Mouse (Mus musculus) heart, adult 2 months (tissue): ENCODE measurements around the gene Chst8. TPM values are rescaled to one million over a fixed set of nuclear protein-coding genes. Genes with fewer than 3 reads are reported as not detected.

Experiments
- DNase-seq, 2 experiments: peaks; one replicate each; pipeline ENCODE4 v3.0.0; 2021
- H3K27ac ChIP-seq: fragments of 200-600 bp; 2 replicates; pipeline ENCODE4 v1.8.1; 2022
- H3K27me3 ChIP-seq: fragments of 200-500 bp; 2 replicates; pipeline ENCODE4 v1.6.1; 2012; ENCODE audit warnings: mild to moderate bottlenecking, low read length, inconsistent platforms, mixed read lengths; ENCODE audit not compliant: control insufficient read depth, insufficient read depth
- H3K36me3 ChIP-seq: fragments of 200-500 bp; 2 replicates; pipeline ENCODE4 v1.6.1; 2012; ENCODE audit warnings: low read length, inconsistent platforms; ENCODE audit not compliant: control insufficient read depth, insufficient read depth
- H3K4me1 ChIP-seq: fragments of 200-500 bp; 2 replicates; pipeline ENCODE4 v1.6.1; 2011; ENCODE audit warnings: low read length; ENCODE audit not compliant: control insufficient read depth, insufficient read depth
- H3K4me3 ChIP-seq: fragments of 200-600 bp; 2 replicates; pipeline ENCODE4 v1.8.1; 2022
- H3K79me2 ChIP-seq: fragments of 200-500 bp; replicated peaks from 2 replicates; pipeline ENCODE4 v1.6.1; 2012; ENCODE audit warnings: mild to moderate bottlenecking, inconsistent platforms, low read length, moderate library complexity, mixed read lengths; ENCODE audit not compliant: control insufficient read depth, insufficient read depth
- H3K9ac ChIP-seq: fragments of 200-500 bp; 2 replicates; pipeline ENCODE4 v1.6.1; 2012; ENCODE audit warnings: low read depth, mild to moderate bottlenecking, control low read depth, inconsistent platforms, low read length, mixed read lengths
- CTCF ChIP-seq: fragments of 200-600 bp; IDR thresholded peaks from 2 replicates; pipeline ENCODE4 v1.8.1; 2022; ENCODE audit warnings: antibody characterized with exemption, mild to moderate bottlenecking, moderate library complexity
- EP300 ChIP-seq: fragments of 200-500 bp; IDR thresholded peaks from 2 replicates; pipeline ENCODE4 v1.6.1; 2011; ENCODE audit warnings: low read depth, low read length, control low read depth; ENCODE audit not compliant: insufficient read depth
- POLR2A ChIP-seq: fragments of 200-500 bp; IDR thresholded peaks from 2 replicates; pipeline ENCODE4 v1.6.1; 2011; ENCODE audit warnings: mild to moderate bottlenecking, low read depth, low read length, control low read depth; ENCODE audit not compliant: insufficient read depth
- WGBS: fragments of 180-500 bp; shearing (Covaris S2); methylation state at CpG from one replicate; pipeline ENCODE4 v1.1.7; 2018; 5-methylcytosine and 5-hydroxymethylcytosine counted together
- intact Hi-C: fragments of 180-260 bp; cut with DNase I; formaldehyde crosslinking; loops from one replicate; pipeline ENCODE4 v1.15.1; 2025
- polyA plus RNA-seq: library from polyadenylated mRNA; depleted of rRNA; stranded (reverse); fragments of >200 nt; gene quantifications from 2 replicates; pipeline ENCODE4 v1.2.3, GENCODE M21; 2012
- total RNA-seq, 2 experiments: library from RNA; stranded (reverse); gene quantifications; 2 replicates each; pipeline ENCODE4 v1.2.3; 2021

The Chst8 gene
- total and polyA plus RNA-seq, 3 experiments: 0.39 to 0.41 TPM; not detected in 1

- Histone ChIP-seq H3K4me1 (peaks cover 2% of the 10 kb centered on the region), H3K9ac (no peak overlapping the region), H3K36me3 (no peaks in the 10 kb centered on the region), H3K4me3 (no peak overlapping the region), H3K27ac (no peak overlapping the region), H3K27me3 (no peaks in the 10 kb centered on the region), H3K79me2 (no peaks in the 10 kb centered on the region)
- WGBS: 73% methylated on average over 5 of the region's 5 CpGs
- TF ChIP-seq POLR2A: no peak
- TF ChIP-seq CTCF: no peak
- no peak for TF ChIP-seq EP300
- no peak for DNase-seq
- intact Hi-C loops: loop anchor here (5.0 kb wide), 1 partner anchor 91 kb away; the partner anchor contains the start of gene Chst8
These were observed 91.4 kb downstream of the Chst8 start for GRCm38 (mm10) chr7:34720882-34721649.

- 32% methylated on average over 5 of the region's 5 CpGs for WGBS
- Histone ChIP-seq H3K4me3 (no peak overlapping the region), H3K27ac (no peak overlapping the region), H3K9ac (no peak overlapping the region), H3K4me1 (peaks cover 2% of the 10 kb centered on the region), H3K36me3 (no peaks in the 10 kb centered on the region), H3K27me3 (no peaks in the 10 kb centered on the region), H3K79me2 (no peaks in the 10 kb centered on the region)
- DNase-seq: peak; percentile 61 to 68
- intact Hi-C loops: loop anchor here (1.0 kb wide), 1 partner anchor 43 kb away; no protein-coding TSS in a partner anchor
- no peak for TF ChIP-seq POLR2A
- peak; percentile 81 for TF ChIP-seq CTCF
- TF ChIP-seq EP300: 0 out of 2 replicates have a peak, but pooled peaks have one; percentile 46
These were observed 92.9 kb downstream of the Chst8 start for GRCm38 (mm10) chr7:34719599-34719998.

DNA sequence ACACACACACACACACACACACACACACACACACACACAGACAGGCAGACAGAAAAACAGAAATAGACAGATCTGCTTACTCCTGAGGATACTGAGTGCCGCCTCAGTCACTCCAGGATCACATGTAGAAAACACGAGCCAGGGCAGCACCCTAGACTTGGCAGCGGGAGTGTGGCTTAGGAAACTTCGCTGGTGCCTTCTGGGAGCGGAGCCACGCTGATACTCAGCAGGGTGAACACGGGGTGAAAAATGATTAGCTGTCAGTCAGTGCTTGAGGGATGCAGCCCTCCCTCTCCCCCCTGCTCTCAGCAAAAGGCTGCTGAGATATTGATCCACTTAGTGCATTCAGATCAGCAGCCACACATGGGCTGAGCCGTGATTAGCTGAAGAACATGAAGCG lies 93.9 kb downstream of the Chst8 start:
- peak; percentile 86 for TF ChIP-seq EP300
- no peak for TF ChIP-seq CTCF
- no peak for TF ChIP-seq POLR2A
- Histone ChIP-seq H3K27ac (no peak overlapping the region), H3K79me2 (no peaks in the 10 kb centered on the region), H3K27me3 (no peaks in the 10 kb centered on the region), H3K9ac (no peak overlapping the region), H3K4me3 (no peak overlapping the region), H3K36me3 (no peaks in the 10 kb centered on the region), H3K4me1 (peaks cover 2% of the 10 kb centered on the region)
- intact Hi-C loops: loop anchor here (1.0 kb wide), 1 partner anchor 42 kb away; no protein-coding TSS in a partner anchor
- WGBS: 46% methylated on average over 9 of the region's 9 CpGs
- peak; percentile 46 to 76 for DNase-seq

- H3K79me2 ChIP-seq: no peaks in the 10 kb centered on the region
- WGBS: 35% methylated on average over 11 of the region's 11 CpGs
- H3K27ac ChIP-seq: no peak overlapping the region
- H3K4me1 ChIP-seq: peaks cover 2% of the 10 kb centered on the region
- TF ChIP-seq POLR2A: no peak
- no peak for TF ChIP-seq EP300
- no peak for TF ChIP-seq CTCF
- H3K27me3 ChIP-seq: no peaks in the 10 kb centered on the region
- intact Hi-C loops: no loop called here
- no peak for DNase-seq
- no peaks in the 10 kb centered on the region for H3K36me3 ChIP-seq
- H3K4me3 ChIP-seq: no peak overlapping the region
- H3K9ac ChIP-seq: no peak overlapping the region
These were observed 95.2 kb downstream of the Chst8 start for GRCm38 (mm10) chr7:34717161-34717810.

DNA sequence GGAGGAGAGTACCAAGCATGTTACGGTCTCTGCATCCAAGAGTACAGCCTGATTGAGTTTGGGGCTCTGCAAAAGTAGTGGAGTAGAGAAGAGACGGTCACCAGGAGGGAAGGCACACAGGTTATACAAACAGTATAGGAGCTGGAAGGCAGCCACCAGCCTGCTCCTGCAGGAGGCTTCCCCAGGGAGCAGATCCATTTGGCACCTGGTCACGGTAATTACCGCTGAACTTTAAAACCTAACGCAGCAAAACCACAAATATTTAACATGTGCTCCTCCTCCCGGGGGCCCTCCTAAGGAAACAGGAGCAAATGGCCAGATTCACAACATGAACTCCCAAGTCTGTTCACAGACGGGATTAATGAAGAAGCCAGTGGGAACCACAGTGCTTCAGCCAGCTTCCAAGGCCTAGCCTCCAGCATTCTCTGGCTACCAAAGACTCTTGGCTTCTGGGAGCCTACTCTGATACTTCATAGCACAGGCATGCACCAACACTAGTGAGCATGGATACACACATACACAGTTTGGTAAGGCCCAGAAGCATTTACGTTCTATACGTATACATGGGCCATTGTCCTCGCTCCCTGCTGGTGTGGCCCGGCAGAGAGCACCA lies 97.6 kb downstream of the Chst8 start:
- Histone ChIP-seq H3K27ac (no peak overlapping the region), H3K36me3 (no peaks in the 10 kb centered on the region), H3K9ac (no peak overlapping the region), H3K4me3 (no peak overlapping the region), H3K4me1 (no peaks in the 10 kb centered on the region), H3K79me2 (no peaks in the 10 kb centered on the region), H3K27me3 (no peaks in the 10 kb centered on the region)
- no peak for DNase-seq
- TF ChIP-seq POLR2A: no peak
- TF ChIP-seq EP300: no peak
- no peak for TF ChIP-seq CTCF
- intact Hi-C loops: no loop called here
- 52% methylated on average over 11 of the region's 11 CpGs for WGBS

DNA sequence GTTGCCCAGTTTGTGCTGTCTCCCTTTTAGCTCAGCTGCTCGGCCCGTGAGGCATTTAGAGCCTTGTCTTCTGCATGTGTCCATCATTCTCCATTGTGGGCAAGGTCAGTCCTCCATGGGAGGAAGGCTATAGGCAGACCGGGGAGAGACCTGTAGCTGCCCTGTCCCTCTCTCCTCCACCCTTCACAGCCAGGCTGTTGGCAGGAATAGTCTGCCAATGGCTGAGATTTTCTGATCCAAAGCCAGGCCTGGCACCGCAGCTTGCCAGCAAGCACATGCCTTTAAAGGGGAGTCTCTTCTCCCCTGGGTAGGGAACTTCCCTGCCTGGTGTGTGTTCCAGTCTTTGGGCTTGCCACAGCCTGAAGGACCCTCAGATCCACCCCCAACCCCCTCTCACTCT lies 103.4 kb downstream of the Chst8 start:
- Histone ChIP-seq H3K79me2 (no peaks in the 10 kb centered on the region), H3K36me3 (no peaks in the 10 kb centered on the region), H3K4me1 (peaks cover 2% of the 10 kb centered on the region; the same call in 1 of the 2 replicates), H3K9ac (no peak overlapping the region), H3K27me3 (no peaks in the 10 kb centered on the region), H3K4me3 (no peak overlapping the region), H3K27ac (no peak overlapping the region)
- intact Hi-C loops: no loop called here
- TF ChIP-seq POLR2A (no peak), EP300 (0 out of 2 replicates have a peak, but pooled peaks have one; percentile 4), CTCF (no peak)
- 56% methylated on average over 4 of the region's 4 CpGs for WGBS
- DNase-seq: peak; percentile 60 to 64
